Mouse (Mus musculus): Measurements from ENCODE around the gene Repin1.
A peak's percentile ranks its signal among the peaks of the same experiment; 100 is the strongest.

DNA sequence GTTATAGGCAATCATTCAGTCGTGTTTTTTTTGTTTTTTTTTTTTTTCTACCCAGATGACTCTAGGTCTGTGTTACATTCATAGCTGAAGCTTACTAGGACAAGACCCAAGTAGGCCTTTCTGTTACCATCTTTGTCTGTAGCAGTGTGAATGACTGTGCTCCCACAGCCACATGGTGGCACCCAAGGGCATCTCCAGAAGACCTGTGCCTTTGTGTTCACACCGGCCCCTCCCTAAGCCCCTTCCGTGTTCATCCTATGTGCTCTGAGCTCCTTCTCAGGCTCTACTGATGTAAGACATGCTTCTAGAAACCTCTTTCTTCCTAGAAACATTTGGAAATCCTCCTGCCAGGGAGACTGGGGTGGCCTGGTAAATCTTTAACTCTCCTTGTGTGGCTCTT, 53.3 kb downstream of the Repin1 start, which contains the start of gene Gimap8:
- TF ChIP-seq CTCF (IDR thresholded peaks at IDR 0.05; ENCODE audit: low read depth) = peak; percentile 63
- no peak for TF ChIP-seq EP300 (IDR thresholded peaks at IDR 0.05; ENCODE audit: low read depth)

Measured in heart, postnatal 0 days (tissue).